Mouse (Mus musculus): Measurements from ENCODE around the gene Tpi1. TPM values are rescaled to one million over a fixed set of nuclear protein-coding genes. Genes with fewer than 3 reads are reported as not detected.
"Not testable (repeated sequence)": the region's sequence is repeated elsewhere in the genome, so short reads cannot be mapped to it uniquely, and the experiment has no call there.

The Tpi1 gene
- total RNA-seq, 2 experiments from 2014 or later, result 275 to 296 TPM

DNA sequence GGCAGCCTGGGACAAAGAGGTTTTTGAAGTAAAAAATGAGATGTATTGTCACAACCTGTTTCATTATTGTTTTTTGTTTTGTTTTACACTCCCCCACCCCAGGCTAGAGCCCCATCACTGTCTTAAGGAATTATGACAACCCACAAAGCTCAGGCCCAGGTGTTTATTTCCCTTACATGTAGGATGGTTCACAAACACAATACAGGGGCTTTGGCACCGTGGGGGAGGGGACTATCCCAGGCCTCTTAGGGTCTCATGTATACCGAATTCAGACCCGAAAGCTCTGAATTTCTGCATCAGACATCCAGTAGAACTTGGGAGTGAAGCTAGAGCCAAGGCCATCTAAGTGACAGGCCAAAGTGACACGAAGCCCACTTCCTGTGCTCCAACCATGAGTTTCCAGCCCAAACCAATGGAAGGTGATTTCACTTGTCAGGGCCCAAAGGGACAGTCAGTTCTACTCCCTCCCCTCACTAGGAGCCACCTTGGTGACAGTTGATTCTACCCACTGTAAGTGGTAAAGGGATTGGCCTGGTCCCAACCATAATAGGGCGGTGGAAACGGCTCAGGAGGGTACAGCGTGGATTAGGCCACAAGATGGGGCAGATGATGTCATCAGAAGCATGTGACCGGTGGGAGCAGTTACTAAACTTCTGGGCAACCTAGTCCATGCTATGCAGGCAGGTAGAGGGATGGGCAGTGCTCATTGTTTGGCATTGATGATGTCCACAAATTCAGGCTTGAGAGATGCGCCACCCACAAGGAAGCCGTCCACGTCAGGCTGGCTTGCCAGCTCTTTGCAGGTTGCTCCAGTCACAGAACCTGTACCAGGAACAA is 3.3 kb downstream of the Tpi1 start:
- DNase-seq; intact Hi-C loops (cut with DNase I): not testable (repeated sequence)

DNA sequence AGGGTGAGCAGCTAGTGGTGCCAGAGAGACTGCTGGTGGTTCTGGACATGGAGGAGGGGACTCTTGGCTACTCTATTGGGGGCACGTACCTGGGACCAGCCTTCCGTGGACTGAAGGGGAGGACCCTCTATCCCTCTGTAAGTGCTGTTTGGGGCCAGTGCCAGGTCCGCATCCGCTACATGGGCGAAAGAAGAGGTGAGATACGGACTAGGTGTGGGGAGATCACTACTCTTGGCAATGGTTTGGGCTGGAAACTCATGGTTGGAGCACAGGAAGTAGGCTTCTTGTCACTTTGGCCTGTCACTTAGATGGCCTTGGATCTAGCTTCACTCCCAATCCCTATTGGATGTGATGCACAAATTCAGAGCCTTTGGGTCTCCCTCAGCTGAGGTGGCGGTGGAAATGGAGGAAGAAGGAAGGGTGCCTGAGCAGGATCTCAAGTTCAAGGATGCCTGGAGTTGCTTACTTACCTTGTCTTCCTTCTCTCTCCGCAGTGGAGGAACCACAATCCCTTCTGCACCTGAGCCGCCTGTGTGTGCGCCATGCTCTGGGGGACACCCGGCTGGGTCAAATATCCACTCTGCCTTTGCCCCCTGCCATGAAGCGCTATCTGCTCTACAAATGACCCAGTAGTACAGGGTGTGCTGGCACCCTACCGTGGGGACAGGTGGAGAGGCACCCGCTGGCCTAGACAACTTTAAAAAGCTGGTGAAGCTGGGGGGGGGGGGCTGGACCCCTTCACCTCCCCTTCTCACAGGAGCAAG is 4.1 kb downstream of the Tpi1 start:
- intact Hi-C loops (cut with DNase I), result loop anchor here (5.0 kb wide), 1 partner anchor 53 kb away; the partner anchor contains the start of genes Atn1 and Gm45234
- peak; percentile 45 for DNase-seq

DNA sequence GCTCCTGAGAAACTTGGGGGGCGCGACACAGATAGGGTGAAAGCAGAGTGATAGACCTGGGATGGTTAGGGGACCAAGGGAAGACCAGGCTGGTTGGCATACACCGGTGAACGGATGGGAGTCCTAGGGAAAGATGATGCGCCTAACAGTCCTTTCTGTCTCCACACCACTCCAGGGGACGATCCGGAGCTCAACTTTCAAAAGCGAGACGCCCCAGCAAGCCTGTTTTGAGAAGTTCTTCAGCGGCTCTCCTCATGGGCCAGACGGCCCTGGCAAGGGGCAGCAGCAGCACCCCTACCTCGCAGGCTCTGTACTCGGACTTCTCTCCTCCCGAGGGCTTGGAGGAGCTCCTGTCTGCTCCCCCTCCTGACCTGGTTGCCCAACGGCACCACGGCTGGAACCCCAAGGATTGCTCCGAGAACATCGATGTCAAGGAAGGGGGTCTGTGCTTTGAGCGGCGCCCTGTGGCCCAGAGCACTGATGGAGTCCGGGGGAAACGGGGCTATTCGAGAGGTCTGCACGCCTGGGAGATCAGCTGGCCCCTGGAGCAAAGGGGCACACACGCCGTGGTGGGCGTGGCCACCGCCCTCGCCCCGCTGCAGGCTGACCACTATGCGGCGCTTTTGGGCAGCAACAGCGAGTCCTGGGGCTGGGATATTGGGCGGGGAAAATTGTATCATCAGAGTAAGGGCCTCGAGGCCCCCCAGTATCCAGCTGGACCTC is 4.9 kb downstream of the Tpi1 start:
- intact Hi-C loops (cut with DNase I), result loop anchor here (5.0 kb wide), 1 partner anchor 52 kb away; the partner anchor contains the start of genes Atn1 and Gm45234
- DNase-seq, result peak; percentile 87

DNA sequence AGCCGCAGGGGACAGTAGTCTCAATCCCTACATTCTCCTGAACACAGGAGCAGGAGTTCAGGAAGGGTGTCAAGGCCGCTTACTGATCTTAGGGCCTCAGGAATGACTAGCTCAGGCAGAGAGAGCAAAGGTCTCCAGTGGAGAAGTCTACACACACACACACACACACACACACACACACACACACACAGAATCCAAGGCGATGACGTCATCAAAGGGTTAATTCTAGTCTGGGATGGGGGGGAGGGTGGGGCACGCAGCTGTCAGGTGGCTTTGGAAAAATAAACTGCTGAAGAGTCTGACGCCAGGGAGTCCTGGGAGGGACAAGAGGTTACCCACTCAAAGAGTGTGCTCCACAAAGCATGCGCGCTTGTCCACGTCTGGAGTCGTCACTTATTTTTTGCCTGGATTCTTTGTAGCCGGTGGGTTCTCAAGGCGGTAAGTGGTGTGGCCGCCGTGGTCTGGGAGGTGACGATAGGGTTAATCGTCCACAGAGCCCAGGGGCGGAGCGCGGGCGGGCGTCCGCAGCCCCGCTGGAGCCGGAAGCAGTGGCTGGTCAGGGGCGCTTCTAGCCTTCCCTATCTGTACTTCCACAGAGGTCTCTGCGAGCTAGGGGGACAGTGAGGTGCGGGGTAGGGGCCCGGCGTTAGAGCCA is 5.6 kb downstream of the Tpi1 start, which contains the start of gene Spsb2:
Gene Spsb2, plus strand, starts transcription at position 304 of the 655 bp plus-strand sequence.
- intact Hi-C loops (cut with DNase I), result loop anchor here (5.0 kb wide), 1 partner anchor 51 kb away; the partner anchor contains the start of genes Atn1 and Gm45234
- peak; percentile 71 for DNase-seq

DNA sequence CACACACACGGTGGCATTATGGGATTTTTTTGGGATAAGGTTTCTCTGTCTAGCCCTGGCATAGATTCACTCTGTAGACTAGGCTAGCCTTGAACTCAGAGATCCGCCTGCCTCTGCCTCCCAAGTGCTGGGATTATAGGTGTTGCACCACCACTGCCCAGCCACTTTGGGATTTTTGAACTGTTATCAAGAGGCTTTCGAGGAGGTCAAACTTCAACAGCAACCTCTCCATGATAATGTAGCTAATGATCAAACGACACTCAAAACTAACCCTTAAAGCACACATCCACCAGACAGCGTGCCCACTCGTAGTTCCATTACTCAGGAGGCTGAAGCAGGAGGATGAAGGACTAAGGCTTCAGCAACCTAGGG is 6.1 kb downstream of the Tpi1 start:
- intact Hi-C loops (cut with DNase I), result loop anchor here (5.0 kb wide), 1 partner anchor 51 kb away; the partner anchor contains the start of genes Atn1 and Gm45234
- no peak for DNase-seq

DNA sequence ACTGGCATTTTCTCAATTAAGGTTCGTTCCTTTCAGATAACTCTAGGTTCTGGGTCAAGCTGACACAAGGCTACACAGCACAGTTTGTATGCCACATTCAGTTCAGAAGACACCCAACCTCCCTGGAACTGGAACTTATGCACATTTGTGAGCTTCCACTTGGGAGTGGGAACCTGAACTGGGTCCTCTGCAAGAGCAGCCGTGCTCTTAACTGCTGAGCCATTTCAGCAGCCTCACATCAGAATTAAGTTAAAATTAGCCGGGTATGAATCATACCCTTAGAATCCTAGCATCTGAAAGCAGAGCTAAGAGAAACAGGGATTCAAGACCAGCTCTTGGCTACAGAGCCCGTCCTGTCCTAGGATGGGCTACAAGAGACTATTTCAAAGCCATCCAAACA is 6.7 kb downstream of the Tpi1 start:
- no peak for DNase-seq

DNA sequence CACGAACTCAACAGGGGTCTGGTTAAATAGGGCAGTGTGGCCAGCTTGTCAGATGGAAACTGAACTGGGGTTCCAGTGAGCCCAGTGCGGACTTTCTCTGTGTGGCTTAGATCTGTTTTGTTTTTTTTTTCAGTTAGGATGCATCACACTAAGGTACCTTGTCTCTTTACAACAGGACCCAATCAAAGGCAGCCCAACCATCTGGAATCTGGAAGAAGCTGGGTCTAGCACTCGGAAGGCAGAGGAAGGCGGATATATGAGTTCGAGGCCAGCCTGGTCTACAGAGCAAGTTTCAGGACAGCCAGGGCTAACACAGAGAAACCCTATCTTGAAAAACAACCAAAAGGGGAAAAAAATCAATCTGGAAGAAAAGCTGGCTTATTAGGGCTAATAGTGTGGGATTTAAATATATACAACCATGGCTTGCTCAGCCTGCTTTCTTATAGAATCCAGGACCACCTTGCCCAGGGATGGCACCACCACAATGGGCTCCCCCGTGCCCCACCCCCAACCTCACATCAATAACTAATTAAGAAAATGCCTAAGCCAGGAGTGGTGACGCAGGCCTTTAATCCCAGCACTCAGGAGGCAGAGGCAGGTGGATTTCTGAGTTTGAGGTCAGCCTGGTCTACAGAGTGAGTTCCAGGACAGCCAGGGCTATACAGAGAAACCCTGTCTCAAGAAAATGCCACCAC is 7.5 kb downstream of the Tpi1 start:
- no peak for DNase-seq
- intact Hi-C loops (cut with DNase I), result loop anchor here (5.0 kb wide), 1 partner anchor 49 kb away; the partner anchor contains the start of genes Atn1 and Gm45234

More for the DNA sequence above, 6.7 kb downstream of the Tpi1 start:
- intact Hi-C loops (cut with DNase I), result loop anchor here (5.0 kb wide), 1 partner anchor 50 kb away; the partner anchor contains the start of genes Atn1 and Gm45234

DNA sequence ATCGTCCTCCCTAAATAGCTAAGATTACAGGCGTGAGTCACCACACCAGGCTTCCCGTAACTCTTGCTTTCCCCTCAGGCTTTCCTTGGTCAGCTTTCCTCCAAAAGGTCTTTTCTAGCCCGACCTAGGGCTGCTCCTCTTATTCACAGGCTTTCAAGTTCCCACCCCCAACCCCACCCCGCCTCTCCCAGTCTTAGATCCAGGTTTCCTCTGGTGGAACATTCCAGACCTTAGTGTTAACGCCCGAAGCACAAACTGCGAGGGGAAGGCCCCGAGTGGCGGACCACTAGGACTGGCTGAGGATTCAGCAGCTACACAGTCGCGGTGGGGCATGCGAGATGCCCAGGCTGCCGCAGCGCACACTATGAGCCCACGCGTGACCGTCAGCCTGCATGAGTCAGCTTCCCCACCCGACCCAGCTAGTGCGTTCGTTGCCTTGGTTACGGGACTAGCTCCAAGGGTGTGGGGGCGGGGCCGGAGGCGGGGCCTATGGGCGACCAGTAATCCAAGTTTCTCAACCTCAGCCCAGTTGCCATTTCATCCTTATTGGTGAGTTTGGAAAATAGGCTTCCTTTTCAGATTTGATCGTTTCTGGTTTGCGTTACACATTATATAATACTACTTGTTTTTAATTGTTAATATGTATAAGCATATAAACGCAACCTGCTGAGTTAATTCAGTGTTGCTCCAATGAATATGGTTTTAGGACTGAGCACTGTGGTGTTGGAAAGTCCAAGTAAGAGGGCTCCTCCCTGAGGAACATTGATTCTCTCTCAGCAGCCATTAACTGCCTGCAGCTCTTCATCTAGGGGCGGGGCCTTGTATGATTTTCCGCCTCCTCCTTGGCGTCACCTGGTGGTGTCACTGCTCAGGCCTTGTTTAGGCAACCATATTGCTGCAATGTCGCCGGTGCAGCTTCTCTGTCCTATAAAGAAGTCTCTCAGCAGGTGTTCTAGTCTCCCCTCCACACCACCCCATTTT is 8.5 kb downstream of the Tpi1 start:
- intact Hi-C loops (cut with DNase I), result loop anchor here (5.0 kb wide), 1 partner anchor 48 kb away; the partner anchor contains the start of genes Atn1 and Gm45234

DNA sequence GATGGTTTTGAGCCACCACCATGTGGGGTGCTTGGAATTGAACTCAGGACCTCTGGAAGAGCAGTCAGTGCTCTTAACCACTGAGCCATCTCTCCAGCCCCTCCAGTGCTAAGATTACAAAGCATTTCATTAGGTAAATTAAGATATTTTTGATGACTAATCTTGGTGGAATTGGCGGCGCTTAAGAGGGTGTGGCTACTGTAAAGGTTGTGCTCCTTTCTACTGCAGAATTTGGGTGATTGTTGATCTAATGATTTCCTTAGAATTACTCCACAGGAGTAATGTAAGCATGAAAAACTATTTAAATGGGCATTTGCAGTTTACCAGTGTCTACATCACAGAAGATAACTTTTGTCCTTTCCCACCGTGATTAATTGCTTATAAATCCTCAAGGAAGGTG is 9.8 kb downstream of the Tpi1 start:
- DNase-seq, result no peak
- intact Hi-C loops (cut with DNase I), result no loop called here

More for the DNA sequence above, 8.5 kb downstream of the Tpi1 start:
- DNase-seq, result peak; percentile 92

DNA sequence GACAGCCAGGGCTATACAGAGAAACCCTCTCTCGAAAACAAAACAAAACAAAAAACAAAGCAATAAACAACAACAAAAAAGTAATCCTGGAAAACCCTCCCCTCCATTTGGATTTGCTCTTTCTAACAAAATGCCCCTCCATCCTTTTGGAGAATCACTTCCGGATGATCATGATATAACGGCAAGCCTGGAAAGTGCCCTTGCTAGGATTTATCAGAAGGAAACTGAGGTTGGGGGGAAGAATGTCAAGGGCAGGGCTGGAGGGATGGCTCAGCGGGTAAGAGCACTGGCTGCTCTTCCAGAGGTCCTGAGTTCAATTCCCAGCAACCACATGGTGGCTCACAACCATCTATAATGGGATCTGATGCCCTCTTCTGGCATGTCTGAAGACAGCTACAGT is 10.4 kb downstream of the Tpi1 start:
- intact Hi-C loops (cut with DNase I); DNase-seq: not testable (repeated sequence)

DNA sequence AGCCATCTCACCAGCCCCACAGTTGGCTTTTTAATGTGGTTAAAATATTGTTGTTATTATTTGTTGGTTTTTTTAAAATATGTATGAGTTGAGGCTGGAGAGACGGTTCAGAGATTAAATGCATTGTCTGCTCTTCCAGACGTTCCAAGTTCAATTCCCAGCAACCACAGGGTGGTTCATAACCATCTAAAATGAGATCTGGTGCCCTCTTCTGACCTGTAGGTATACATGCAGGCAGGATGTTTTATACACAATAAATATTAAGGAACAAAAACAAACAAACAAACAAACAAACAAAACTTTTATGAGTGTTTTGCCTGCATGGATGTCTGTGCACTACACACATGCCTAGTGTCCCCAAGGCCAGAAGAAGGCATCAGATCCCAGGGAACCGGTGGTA is 11.0 kb downstream of the Tpi1 start:
- intact Hi-C loops (cut with DNase I), result no loop called here
- DNase-seq, result no peak

DNA sequence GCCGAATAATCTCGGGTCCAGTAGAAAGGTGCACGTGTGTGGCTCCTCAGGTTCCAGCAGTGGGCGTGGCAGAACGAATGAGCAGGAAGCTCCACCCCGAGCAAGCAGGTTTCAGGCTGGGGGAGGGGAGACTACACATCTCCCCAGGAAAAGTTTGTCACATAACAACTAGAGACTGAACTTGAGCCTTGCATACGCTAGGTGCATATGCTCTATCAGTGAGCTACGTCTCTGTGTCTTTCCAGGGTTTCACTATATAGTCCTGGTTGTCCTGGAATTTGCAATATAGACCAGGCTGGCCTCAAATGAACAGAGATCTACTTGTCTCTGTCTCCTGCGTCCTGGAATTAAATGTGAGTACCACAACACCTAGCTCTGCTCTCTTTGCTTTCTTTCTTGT is 11.7 kb downstream of the Tpi1 start:
- DNase-seq; intact Hi-C loops (cut with DNase I): not testable (repeated sequence)

DNA sequence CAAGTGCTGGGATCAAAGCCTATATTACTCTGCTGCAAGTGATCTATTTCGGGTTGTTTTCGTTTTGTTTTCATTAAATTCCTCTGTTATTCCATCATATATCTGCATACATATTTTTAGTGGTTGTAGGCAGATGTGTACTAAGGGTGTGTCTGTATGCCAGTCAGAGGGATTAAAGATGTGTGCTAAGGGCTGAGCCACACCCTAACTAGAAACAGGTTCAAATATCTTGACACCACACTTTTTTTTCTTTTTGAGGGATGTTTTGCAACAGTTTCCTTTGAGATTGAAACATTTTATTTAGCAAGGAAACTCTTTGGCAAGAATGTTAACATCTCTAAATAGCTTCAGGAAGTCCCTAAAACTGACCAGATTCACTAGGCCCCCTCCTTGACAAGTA is 17.9 kb downstream of the Tpi1 start:
- intact Hi-C loops (cut with DNase I), result no loop called here
- no peak for DNase-seq

DNA sequence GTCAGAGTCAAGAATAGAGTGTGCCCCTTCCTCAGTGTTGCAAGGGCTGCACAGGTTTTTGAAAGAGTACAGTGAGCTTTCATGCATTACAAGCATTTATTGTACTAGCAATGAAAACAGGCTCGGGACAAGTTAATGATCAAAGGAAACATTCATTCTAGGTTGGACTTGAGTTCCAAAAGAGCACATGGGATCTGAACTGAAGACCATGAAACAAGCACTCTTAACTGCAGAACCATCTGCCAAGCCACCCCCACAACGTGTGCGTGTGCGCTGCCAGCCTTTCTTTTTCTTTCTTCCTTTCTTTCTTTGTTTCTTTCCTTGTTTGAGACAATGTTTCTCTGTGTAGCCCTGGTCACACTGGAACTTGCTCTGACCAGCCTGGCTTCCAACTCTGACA is 18.3 kb downstream of the Tpi1 start:
- intact Hi-C loops (cut with DNase I), result no loop called here

DNA sequence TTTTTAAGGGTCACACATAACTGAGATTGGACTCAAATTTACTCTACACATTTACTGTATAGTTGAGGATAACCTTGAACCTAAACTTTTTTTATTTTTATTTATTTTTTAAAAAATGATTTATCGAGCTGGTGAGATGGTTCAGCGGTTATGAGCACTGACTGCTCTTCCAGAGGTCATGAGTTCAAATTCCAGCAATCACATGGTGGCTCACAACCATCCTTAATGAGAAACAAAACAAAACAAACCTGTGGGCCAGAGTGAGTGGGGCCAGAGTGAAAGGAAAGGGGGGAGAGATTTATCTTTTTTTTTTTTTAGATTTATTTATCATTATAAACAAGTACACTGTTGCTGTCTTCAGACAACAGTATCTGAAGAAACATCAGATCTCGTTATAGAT is 22.2 kb downstream of the Tpi1 start:
- no peak for DNase-seq
- intact Hi-C loops (cut with DNase I), result no loop called here

More for the DNA sequence above, 18.3 kb downstream of the Tpi1 start:
- no peak for DNase-seq

DNA sequence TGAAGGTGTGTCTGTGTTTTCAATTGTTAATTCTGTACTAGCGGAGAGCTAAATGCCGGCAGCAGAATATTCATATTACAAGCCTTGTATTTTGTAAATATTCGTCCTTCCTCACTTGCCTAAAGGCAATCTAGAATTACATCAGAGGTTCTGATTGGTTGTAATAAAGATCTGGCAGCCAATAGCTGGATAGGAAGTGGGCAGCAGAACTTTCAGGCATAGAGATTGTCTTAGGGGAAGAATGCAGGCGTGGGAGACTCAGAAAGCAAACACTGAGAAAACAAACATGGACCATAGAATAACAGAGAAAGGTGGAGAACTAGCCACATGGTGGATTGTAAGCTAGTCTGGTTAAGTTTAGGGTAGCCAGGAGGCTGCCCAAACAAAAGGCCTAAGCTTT is 24.0 kb downstream of the Tpi1 start:
- intact Hi-C loops (cut with DNase I), result no loop called here
- no peak for DNase-seq

DNA sequence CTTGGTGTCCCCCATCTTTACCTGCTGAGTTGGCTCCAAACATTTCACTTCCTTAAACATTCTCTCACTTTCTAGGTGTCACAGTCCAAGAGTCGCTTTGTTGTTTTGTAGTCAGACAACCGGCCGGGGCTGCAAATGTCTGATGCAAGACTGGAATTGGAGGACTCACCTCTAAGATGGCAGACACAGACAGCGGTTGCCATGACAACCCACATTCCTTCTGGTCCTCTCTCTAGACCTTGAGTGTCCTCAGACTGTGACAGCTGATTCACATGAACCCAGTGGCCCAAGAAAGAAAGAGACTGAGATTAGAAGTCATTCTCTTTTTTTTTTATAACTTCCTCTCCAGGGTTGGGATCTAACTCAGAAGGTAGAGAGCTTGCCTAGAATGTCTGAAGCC is 24.6 kb downstream of the Tpi1 start:
- DNase-seq, result peak; percentile 24
- intact Hi-C loops (cut with DNase I), result no loop called here

DNA sequence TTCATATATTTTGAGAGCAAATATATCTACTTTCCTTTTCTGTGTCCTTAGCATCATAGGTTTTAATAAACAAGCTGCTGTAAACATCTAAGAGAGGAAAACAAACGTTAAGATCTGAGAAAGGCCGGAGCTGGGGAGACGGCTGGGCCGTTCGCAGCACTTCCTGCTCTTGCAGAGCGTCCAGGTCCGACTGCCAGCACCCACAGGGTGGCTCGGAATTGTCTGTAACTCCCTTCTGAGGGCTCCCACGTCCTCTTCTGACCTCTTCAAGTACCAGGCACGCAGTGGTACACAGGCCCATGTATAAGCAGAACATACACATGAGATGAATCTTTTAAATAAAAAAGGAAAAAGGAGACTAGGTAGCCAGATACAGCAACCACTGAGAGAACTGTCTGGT is 26.4 kb downstream of the Tpi1 start:
- DNase-seq, result no peak
- intact Hi-C loops (cut with DNase I), result no loop called here
